Mouse (Mus musculus) B cell, adult 62 days (primary cell): Measurements from ENCODE around the gene Cul3. TPM values are rescaled to one million over a fixed set of nuclear protein-coding genes. Genes with fewer than 3 reads are reported as not detected.

ENCODE experiments used
- total RNA-seq: library from RNA; stranded (reverse); gene quantifications from 4 replicates; pipeline ENCODE4 v1.2.4, GENCODE M21; 2023

The Cul3 gene
- 132 to 175 TPM (median 139 TPM) in 4 replicates for total RNA-seq

DNA sequence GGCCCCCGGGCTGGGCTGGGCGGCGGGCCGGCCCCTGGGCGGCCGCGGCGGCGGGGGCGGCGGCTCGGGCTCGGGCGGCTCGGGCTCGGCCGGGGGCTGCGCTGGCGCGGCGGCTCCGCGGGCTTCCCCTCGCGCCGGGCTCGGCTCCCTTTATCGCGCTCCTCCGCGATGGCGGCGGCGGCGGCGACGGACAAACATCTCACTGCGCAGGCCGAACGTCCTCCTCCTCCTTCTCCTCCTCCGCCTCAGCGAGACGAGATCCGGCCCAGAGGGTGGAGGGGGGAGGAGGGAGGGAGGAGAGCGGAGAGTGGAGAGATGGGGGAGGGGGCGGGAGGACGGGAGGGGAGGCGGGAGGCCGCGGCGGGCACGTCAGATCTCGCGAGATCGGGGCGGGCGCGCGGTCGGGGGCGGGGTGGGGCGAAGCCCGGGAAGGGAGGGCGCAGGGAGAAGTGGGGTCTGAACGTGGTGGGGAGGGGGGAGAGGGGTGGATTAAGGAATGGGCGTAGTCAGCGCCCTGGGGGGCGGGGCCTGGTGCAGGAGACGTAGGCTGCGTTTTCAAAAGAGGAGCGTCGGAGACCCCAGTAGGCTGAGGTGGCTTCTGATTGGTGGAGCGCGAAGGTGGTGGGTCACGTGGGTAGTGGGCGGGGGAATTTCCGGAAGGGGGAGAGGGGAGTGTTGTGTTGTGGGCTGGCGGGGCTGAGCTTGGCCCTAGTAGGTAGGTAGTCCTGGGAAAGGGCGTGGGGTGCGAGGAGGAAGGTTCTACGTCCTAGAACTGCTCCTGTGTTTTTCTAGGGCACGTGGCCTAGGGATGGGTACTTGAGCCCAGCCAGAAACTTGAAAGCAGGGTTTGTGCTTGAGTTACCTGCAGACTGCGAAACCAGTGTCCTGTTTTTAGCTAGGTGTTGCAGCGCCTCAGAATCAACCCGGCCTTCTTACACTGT is at the start of gene Cul3:
Gene Cul3, minus strand, starts transcription at position 45 of the 941 bp plus-strand sequence.

DNA sequence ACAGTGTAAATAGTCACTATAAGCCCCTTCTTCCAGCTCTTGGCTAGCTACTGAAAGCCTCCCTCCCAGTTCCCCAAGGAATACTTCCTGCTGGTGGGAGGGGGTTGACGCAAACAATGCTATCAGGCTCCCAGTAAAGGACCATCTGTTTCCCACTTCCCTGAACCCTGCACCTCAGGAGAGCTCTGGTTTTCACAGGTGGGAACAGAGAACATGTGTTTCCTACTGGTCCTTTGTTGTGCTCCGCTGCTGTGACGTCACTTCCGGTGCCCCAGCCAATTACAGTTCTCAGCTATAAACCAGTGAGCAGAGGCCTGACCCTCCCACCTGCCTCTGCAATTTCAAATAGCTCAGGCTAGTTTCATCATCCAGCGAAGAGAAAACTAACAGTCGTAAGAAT is 122.0 kb downstream of the Cul3 start, which contains the start of gene Fam124b:
Gene Fam124b, minus strand, starts transcription at position 206 of the 400 bp plus-strand sequence.

Other genes with a start within 250 kb of the Cul3 start
- 0.21 TPM in 2 of 4 replicates, not detected in the others for gene Fam124b, start 122.0 kb downstream of the Cul3 start, total RNA-seq
- gene Gm45261, start 121.0 kb upstream of the Cul3 start, total RNA-seq: not detected in 4 replicates